Mouse (Mus musculus): Measurements from ENCODE around the gene Trex1. TPM values are rescaled to one million over a fixed set of nuclear protein-coding genes. Genes with fewer than 3 reads are reported as not detected.

Trex1 gene
- polyA plus RNA-seq, 1 experiment from 2014 or later = 13.6 TPM

GRCm38 (mm10) chr9:109073661-109074573, 14.4 kb upstream of the Trex1 start, which contains the start of gene Atrip:
TSS of gene Atrip (minus strand) at chr9:109074124.
- WGBS = under 1% methylated on average over 57 of the region's 57 CpGs
- Histone ChIP-seq H3K4me1 (ENCODE audit: control insufficient read depth, insufficient read depth, low read depth, low read length) (peaks cover 20% of the 10 kb centered on the region), H3K9me3 (ENCODE audit: control insufficient read depth, low read length) (no peaks in the 10 kb centered on the region), H3K27me3 (replicated peaks; ENCODE audit: control insufficient read depth, insufficient read depth, low read length) (no peaks in the 10 kb centered on the region), H3K9ac (ENCODE audit: low read depth, low read length) (peak within 1 kb of the TSS; percentile 84), H3K4me3 (ENCODE audit: low read length) (peak within 1 kb of the TSS; percentile 73), H3K36me3 (ENCODE audit: control insufficient read depth, insufficient read depth, low read length) (peaks cover 6% of the 10 kb centered on the region; the same call in 1 of the 2 replicates), H3K4me2 (ENCODE audit: low read length) (peak within 1 kb of the TSS; percentile 88), H3K27ac (ENCODE audit: low read depth, low read length) (peak within 1 kb of the TSS; percentile 74)
- peak; percentile 98 for ATAC-seq

GRCm38 (mm10) chr9:109068095-109068735, 8.7 kb upstream of the Trex1 start:
- Histone ChIP-seq H3K36me3 (ENCODE audit: control insufficient read depth, insufficient read depth, low read length) (peaks cover 45% of the 10 kb centered on the region), H3K4me3 (ENCODE audit: low read length) (no peak overlapping the region), H3K4me2 (ENCODE audit: low read length) (no peak overlapping the region), H3K27me3 (replicated peaks; ENCODE audit: control insufficient read depth, insufficient read depth, low read length) (no peaks in the 10 kb centered on the region), H3K9ac (ENCODE audit: low read depth, low read length) (no peak overlapping the region), H3K27ac (ENCODE audit: low read depth, low read length) (no peak overlapping the region), H3K4me1 (ENCODE audit: control insufficient read depth, insufficient read depth, low read depth, low read length) (peaks cover 12% of the 10 kb centered on the region), H3K9me3 (ENCODE audit: control insufficient read depth, low read length) (no peaks in the 10 kb centered on the region)
- WGBS = 92% methylated on average over 3 of the region's 3 CpGs
- no peak for ATAC-seq

GRCm38 (mm10) chr9:109060898-109061295, 1.4 kb upstream of the Trex1 start:
- Histone ChIP-seq H3K27me3 (replicated peaks; ENCODE audit: control insufficient read depth, insufficient read depth, low read length) (no peaks in the 10 kb centered on the region), H3K9ac (ENCODE audit: low read depth, low read length) (no peak overlapping the region), H3K9me3 (ENCODE audit: control insufficient read depth, low read length) (no peaks in the 10 kb centered on the region), H3K4me3 (ENCODE audit: low read length) (no peak overlapping the region), H3K4me2 (ENCODE audit: low read length) (no peak overlapping the region), H3K36me3 (ENCODE audit: control insufficient read depth, insufficient read depth, low read length) (peaks cover 44% of the 10 kb centered on the region), H3K27ac (ENCODE audit: low read depth, low read length) (no peak overlapping the region), H3K4me1 (ENCODE audit: control insufficient read depth, insufficient read depth, low read depth, low read length) (peaks cover 15% of the 10 kb centered on the region)
- no peak for ATAC-seq
- 91% methylated on average over 5 of the region's 5 CpGs for WGBS

- H3K36me3 ChIP-seq (ENCODE audit: control insufficient read depth, insufficient read depth, low read length) = peaks cover 38% of the 10 kb centered on the region
- WGBS = 90% methylated on average over 16 of the region's 16 CpGs
- ATAC-seq = no peak
These were observed 807 bp upstream of the Trex1 start for GRCm38 (mm10) chr9:109060184-109060897.

GRCm38 (mm10) chr9:109058006-109058765, 1.3 kb downstream of the Trex1 start:
- H3K27ac ChIP-seq (ENCODE audit: low read depth, low read length) = no peak overlapping the region
- no peaks in the 10 kb centered on the region for H3K9me3 ChIP-seq (ENCODE audit: control insufficient read depth, low read length)
- H3K27me3 ChIP-seq (replicated peaks; ENCODE audit: control insufficient read depth, insufficient read depth, low read length) = no peaks in the 10 kb centered on the region
- ATAC-seq = no peak
- no peak overlapping the region for H3K9ac ChIP-seq (ENCODE audit: low read depth, low read length)
- H3K4me2 ChIP-seq (ENCODE audit: low read length) = peak overlapping the region; percentile 71; the same call in 1 of the 2 replicates
- 93% methylated on average over 19 of the region's 19 CpGs for WGBS
- H3K36me3 ChIP-seq (ENCODE audit: control insufficient read depth, insufficient read depth, low read length) = peaks cover 23% of the 10 kb centered on the region
- peaks cover 23% of the 10 kb centered on the region for H3K4me1 ChIP-seq (ENCODE audit: control insufficient read depth, insufficient read depth, low read depth, low read length)
- H3K4me3 ChIP-seq (ENCODE audit: low read length) = no peak overlapping the region

More at GRCm38 (mm10) chr9:109060184-109060897, 807 bp upstream of the Trex1 start:
- H3K9me3 ChIP-seq (ENCODE audit: control insufficient read depth, low read length) = no peaks in the 10 kb centered on the region
- no peak overlapping the region for H3K9ac ChIP-seq (ENCODE audit: low read depth, low read length)
- H3K27ac ChIP-seq (ENCODE audit: low read depth, low read length) = no peak overlapping the region
- no peaks in the 10 kb centered on the region for H3K27me3 ChIP-seq (replicated peaks; ENCODE audit: control insufficient read depth, insufficient read depth, low read length)
- H3K4me3 ChIP-seq (ENCODE audit: low read length) = no peak overlapping the region
- H3K4me2 ChIP-seq (ENCODE audit: low read length) = no peak overlapping the region
- H3K4me1 ChIP-seq (ENCODE audit: control insufficient read depth, insufficient read depth, low read depth, low read length) = peaks cover 16% of the 10 kb centered on the region

GRCm38 (mm10) chr9:109057543-109057942, 2.0 kb downstream of the Trex1 start:
- Histone ChIP-seq H3K4me3 (ENCODE audit: low read length) (no peak overlapping the region), H3K27me3 (replicated peaks; ENCODE audit: control insufficient read depth, insufficient read depth, low read length) (no peaks in the 10 kb centered on the region), H3K4me1 (ENCODE audit: control insufficient read depth, insufficient read depth, low read depth, low read length) (peaks cover 23% of the 10 kb centered on the region), H3K27ac (ENCODE audit: low read depth, low read length) (no peak overlapping the region), H3K9ac (ENCODE audit: low read depth, low read length) (no peak overlapping the region), H3K9me3 (ENCODE audit: control insufficient read depth, low read length) (no peaks in the 10 kb centered on the region), H3K36me3 (ENCODE audit: control insufficient read depth, insufficient read depth, low read length) (peaks cover 18% of the 10 kb centered on the region), H3K4me2 (ENCODE audit: low read length) (no peak overlapping the region)
- WGBS = 95% methylated on average over 5 of the region's 5 CpGs
- no peak for ATAC-seq

- H3K36me3 ChIP-seq (ENCODE audit: control insufficient read depth, insufficient read depth, low read length) = peaks cover 14% of the 10 kb centered on the region
- H3K4me3 ChIP-seq (ENCODE audit: low read length) = no peak overlapping the region
- no peak overlapping the region for H3K27ac ChIP-seq (ENCODE audit: low read depth, low read length)
- no peak overlapping the region for H3K4me2 ChIP-seq (ENCODE audit: low read length)
- H3K4me1 ChIP-seq (ENCODE audit: control insufficient read depth, insufficient read depth, low read depth, low read length) = peaks cover 23% of the 10 kb centered on the region
- H3K27me3 ChIP-seq (replicated peaks; ENCODE audit: control insufficient read depth, insufficient read depth, low read length) = no peaks in the 10 kb centered on the region
- ATAC-seq = no peak
- no peak overlapping the region for H3K9ac ChIP-seq (ENCODE audit: low read depth, low read length)
- H3K9me3 ChIP-seq (ENCODE audit: control insufficient read depth, low read length) = no peaks in the 10 kb centered on the region
- WGBS = 91% methylated on average over 4 of the region's 4 CpGs
These were observed 2.6 kb downstream of the Trex1 start for GRCm38 (mm10) chr9:109056916-109057315.

- no peaks in the 10 kb centered on the region for H3K27me3 ChIP-seq (replicated peaks; ENCODE audit: control insufficient read depth, insufficient read depth, low read length)
- H3K4me3 ChIP-seq (ENCODE audit: low read length) = no peak overlapping the region
- 94% methylated on average over 17 of the region's 17 CpGs for WGBS
- no peak overlapping the region for H3K4me2 ChIP-seq (ENCODE audit: low read length)
- peaks cover 23% of the 10 kb centered on the region for H3K4me1 ChIP-seq (ENCODE audit: control insufficient read depth, insufficient read depth, low read depth, low read length)
- H3K9me3 ChIP-seq (ENCODE audit: control insufficient read depth, low read length) = no peaks in the 10 kb centered on the region
- no peak overlapping the region for H3K27ac ChIP-seq (ENCODE audit: low read depth, low read length)
- H3K9ac ChIP-seq (ENCODE audit: low read depth, low read length) = no peak overlapping the region
- no peak for ATAC-seq
- H3K36me3 ChIP-seq (ENCODE audit: control insufficient read depth, insufficient read depth, low read length) = peaks cover 14% of the 10 kb centered on the region
These were observed 3.3 kb downstream of the Trex1 start for GRCm38 (mm10) chr9:109056081-109056690.

Measured in hindbrain, embryonic 16.5 days (tissue).